Mouse (Mus musculus) myocyte (in vitro differentiated cells): ENCODE measurements around the gene Dnajc30. TPM values are rescaled to one million over a fixed set of nuclear protein-coding genes. Genes with fewer than 3 reads are reported as not detected.

Source experiments
- H3K27me3 ChIP-seq: one replicate; pipeline ENCODE4 v1.6.1; 2011; ENCODE audit not compliant: control insufficient read depth, insufficient read depth, insufficient read length
- H3K36me3 ChIP-seq: one replicate; pipeline ENCODE4 v1.6.1; 2011; ENCODE audit not compliant: control insufficient read depth, insufficient read depth
- H3K4me2 ChIP-seq: one replicate; pipeline ENCODE4 v1.6.1; 2011; ENCODE audit warnings: low read depth, control low read depth
- H3K4me3 ChIP-seq: one replicate; pipeline ENCODE4 v1.5.1; 2011; ENCODE audit warnings: mild to moderate bottlenecking, control low read depth, moderate library complexity
- H3K79me2 ChIP-seq: one replicate; pipeline ENCODE4 v1.6.1; 2011; ENCODE audit not compliant: control insufficient read depth, insufficient read depth
- H3ac ChIP-seq: one replicate; pipeline ENCODE4 v1.6.1; 2011; ENCODE audit not compliant: control insufficient read depth, insufficient read length
- CEBPB ChIP-seq: IDR thresholded peaks from 2 replicates; pipeline ENCODE4 v1.6.1; 2011; ENCODE audit warnings: mild to moderate bottlenecking, moderate library complexity; ENCODE audit not compliant: poor library complexity, insufficient read depth, severe bottlenecking
- E2F4 ChIP-seq: IDR thresholded peaks from one replicate; pipeline ENCODE4 v1.6.1; 2011; ENCODE audit warnings: mild to moderate bottlenecking, control low read depth, moderate library complexity; ENCODE audit not compliant: insufficient read depth
- MAX ChIP-seq: IDR thresholded peaks from one replicate; pipeline ENCODE4 v1.6.1; 2011; ENCODE audit warnings: low read depth, mild to moderate bottlenecking, control low read depth
- MYOD1 ChIP-seq, 3 experiments: IDR thresholded peaks; one replicate each; pipeline ENCODE4 v1.6.1; 2011; ENCODE audit warnings: control low read depth in 2 of 3, low read depth in 2 of 3, mild to moderate bottlenecking in 2 of 3, moderate library complexity in 1 of 3; ENCODE audit not compliant: insufficient read length in 2 of 3, control insufficient read depth in 1 of 3
- MYOG ChIP-seq, 3 experiments: IDR thresholded peaks; one replicate each; pipeline ENCODE4 v1.6.1; 2011; ENCODE audit warnings: control low read depth in 2 of 3, low read depth in 2 of 3, mild to moderate bottlenecking in 2 of 3; ENCODE audit not compliant: insufficient read length in 2 of 3, control insufficient read depth in 1 of 3, insufficient read depth in 1 of 3
- POLR2A ChIP-seq: IDR thresholded peaks from one replicate; pipeline ENCODE4 v1.6.1; 2011; ENCODE audit warnings: low read depth, mild to moderate bottlenecking, control low read depth, moderate library complexity; ENCODE audit not compliant: insufficient read length
- POLR2AphosphoS2 ChIP-seq: IDR thresholded peaks from one replicate; pipeline ENCODE4 v1.6.1; 2011; ENCODE audit warnings: low read depth, control low read depth; ENCODE audit not compliant: insufficient read length
- REST ChIP-seq: IDR thresholded peaks from one replicate; pipeline ENCODE4 v1.6.1; 2011; ENCODE audit warnings: mild to moderate bottlenecking, control low read depth, moderate library complexity; ENCODE audit not compliant: insufficient read depth, insufficient read length
- SRF ChIP-seq: IDR thresholded peaks from one replicate; pipeline ENCODE4 v1.6.1; 2011; ENCODE audit warnings: low read depth; ENCODE audit not compliant: control insufficient read depth, insufficient read length
- TCF12 ChIP-seq: IDR thresholded peaks from one replicate; pipeline ENCODE4 v1.6.1; 2011; ENCODE audit warnings: mild to moderate bottlenecking, control low read depth; ENCODE audit not compliant: poor library complexity, insufficient read depth, severe bottlenecking
- TCF3 ChIP-seq: IDR thresholded peaks from one replicate; pipeline ENCODE4 v1.6.1; 2011; ENCODE audit warnings: low read depth, control low read depth; ENCODE audit not compliant: insufficient read length
- USF1 ChIP-seq: IDR thresholded peaks from one replicate; pipeline ENCODE4 v1.6.1; 2011; ENCODE audit warnings: low read depth, mild to moderate bottlenecking, control low read depth, moderate library complexity
- polyA plus RNA-seq: library from polyadenylated mRNA; unstranded; fragments of >200 nt; fragmentation: generic; extraction: Trizol; gene quantifications from one replicate; pipeline ENCODE4 v1.2.1, GENCODE M21; 2012; ENCODE audit warnings: missing spikeins

The Dnajc30 gene
- polyA plus RNA-seq, 1 experiment, result 31.6 TPM

DNA sequence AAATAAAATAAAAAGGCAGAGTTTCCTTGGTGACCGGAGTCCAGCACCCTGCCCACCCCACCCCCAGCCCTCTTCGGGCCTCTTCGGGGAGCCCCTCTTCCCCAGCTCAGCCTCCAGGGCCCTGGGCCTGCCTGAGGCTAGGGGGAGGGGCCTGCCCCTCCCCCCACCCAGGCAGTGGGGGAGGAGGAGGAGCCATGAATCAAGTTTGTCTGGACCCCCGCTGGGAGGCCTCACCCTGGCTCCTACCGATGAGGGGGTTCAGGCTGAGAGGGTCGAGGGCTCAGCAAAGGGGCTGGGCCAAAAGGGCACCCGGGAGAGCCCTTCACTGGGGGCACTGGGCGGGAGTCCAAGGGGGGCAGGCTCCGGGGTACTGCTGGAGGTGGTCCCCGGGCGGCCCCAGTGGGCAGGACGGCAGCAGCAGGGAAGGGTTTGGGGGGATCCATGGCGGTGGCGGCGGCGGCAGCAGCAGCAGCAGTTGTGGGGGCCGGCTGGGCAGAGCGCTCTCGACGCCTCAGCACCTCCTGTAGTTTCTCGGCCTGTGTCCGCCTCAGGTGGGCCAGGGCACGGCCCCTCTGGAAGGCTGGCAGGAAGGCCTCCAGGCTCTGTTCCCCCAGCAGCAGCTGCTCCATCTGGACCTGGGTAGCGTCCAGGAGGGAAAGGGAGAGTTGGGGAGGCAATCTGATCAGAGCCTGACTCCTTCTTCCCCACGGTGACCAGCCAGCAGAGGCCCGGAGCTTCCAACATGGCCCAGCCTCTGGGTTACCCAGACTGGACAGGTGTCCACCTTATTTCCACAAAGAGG, 9.5 kb downstream of the Dnajc30 start:
- TF ChIP-seq TCF12 (no peak), MYOD1 (IDR thresholded peaks at IDR 0.05; ENCODE audit: control insufficient read depth in 1 of 3, insufficient read length in 2 of 3, low read depth in 2 of 3) (no peak), REST (no peak), POLR2AphosphoS2 (no peak), MYOG (IDR thresholded peaks at IDR 0.05; ENCODE audit: control insufficient read depth in 1 of 3, insufficient read depth in 1 of 3, insufficient read length in 2 of 3, low read depth in 2 of 3) (no peak), MAX (no peak), CEBPB (no peak), USF1 (no peak), SRF (no peak), E2F4 (no peak), TCF3 (no peak), POLR2A (no peak)
- no peaks in the 10 kb centered on the region for H3K79me2 ChIP-seq
- H3K36me3 ChIP-seq, result no peaks in the 10 kb centered on the region
- no peak overlapping the region for H3ac ChIP-seq
- no peak overlapping the region for H3K4me2 ChIP-seq
- H3K27me3 ChIP-seq, result no peaks in the 10 kb centered on the region
- H3K4me3 ChIP-seq, result no peak overlapping the region

DNA sequence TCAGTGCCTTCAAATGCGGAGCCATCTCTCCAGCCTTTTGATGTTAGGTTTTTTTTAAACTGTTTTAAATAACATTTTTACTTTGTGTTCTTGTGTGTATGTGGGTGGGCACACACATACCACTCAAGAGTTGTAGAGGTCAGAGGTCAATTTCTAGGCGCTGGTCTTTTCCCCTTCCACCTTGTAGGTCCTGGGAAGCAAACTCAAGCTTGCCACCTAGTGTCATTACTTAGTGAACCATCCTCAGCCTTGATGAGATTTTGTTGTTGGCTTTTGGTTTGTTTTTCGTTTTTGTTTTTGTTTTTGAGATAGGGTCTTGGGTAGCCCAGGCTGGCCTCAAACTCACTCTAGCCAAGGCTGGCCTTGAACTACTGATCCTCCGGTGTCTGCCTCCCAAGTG, 11.7 kb downstream of the Dnajc30 start:
- Histone ChIP-seq H3K79me2 (no peaks in the 10 kb centered on the region), H3K4me3 (no peak overlapping the region), H3K4me2 (no peak overlapping the region), H3ac (no peak overlapping the region), H3K36me3 (no peaks in the 10 kb centered on the region), H3K27me3 (peaks cover 4% of the 10 kb centered on the region)
- TF ChIP-seq USF1 (no peak), MYOG (IDR thresholded peaks at IDR 0.05; ENCODE audit: control insufficient read depth in 1 of 3, insufficient read depth in 1 of 3, insufficient read length in 2 of 3, low read depth in 2 of 3) (no peak), REST (no peak), MAX (no peak), E2F4 (no peak), SRF (no peak)

DNA sequence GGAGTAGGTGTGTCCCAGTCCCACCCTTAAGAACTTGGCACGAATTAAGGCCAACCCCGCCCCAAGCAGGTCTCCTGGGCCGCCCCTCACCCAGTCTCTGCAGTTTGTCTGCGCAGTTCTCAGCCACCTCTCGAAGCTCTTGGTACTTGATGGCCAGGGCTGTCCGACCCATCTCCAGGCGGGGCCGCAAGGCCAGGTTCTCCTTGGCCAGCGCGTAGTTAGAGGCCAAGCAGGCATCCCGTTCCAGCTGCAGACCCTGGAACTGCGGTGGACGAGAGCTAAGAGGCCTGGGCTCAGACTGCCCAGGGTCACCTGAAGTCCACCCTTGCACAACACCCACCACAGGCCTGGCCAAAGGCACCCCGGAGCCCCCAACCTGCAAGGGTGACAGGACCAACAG, 12.4 kb downstream of the Dnajc30 start:
- peak overlapping the region; percentile 28 for H3K4me3 ChIP-seq
- no peak for TF ChIP-seq MYOG (IDR thresholded peaks at IDR 0.05; ENCODE audit: control insufficient read depth in 1 of 3, insufficient read depth in 1 of 3, insufficient read length in 2 of 3, low read depth in 2 of 3)
- no peak for TF ChIP-seq E2F4
- no peak for TF ChIP-seq MAX
- TF ChIP-seq MYOD1 (IDR thresholded peaks at IDR 0.05; ENCODE audit: control insufficient read depth in 1 of 3, insufficient read length in 2 of 3, low read depth in 2 of 3), result no peak
- no peak for TF ChIP-seq POLR2AphosphoS2
- TF ChIP-seq USF1, result no peak
- TF ChIP-seq TCF3, result no peak
- TF ChIP-seq POLR2A, result no peak
- no peak for TF ChIP-seq REST
- TF ChIP-seq SRF, result no peak
- H3ac ChIP-seq, result no peak overlapping the region
- H3K27me3 ChIP-seq, result peaks cover 7% of the 10 kb centered on the region
- no peaks in the 10 kb centered on the region for H3K36me3 ChIP-seq
- no peak overlapping the region for H3K4me2 ChIP-seq
- no peaks in the 10 kb centered on the region for H3K79me2 ChIP-seq

DNA sequence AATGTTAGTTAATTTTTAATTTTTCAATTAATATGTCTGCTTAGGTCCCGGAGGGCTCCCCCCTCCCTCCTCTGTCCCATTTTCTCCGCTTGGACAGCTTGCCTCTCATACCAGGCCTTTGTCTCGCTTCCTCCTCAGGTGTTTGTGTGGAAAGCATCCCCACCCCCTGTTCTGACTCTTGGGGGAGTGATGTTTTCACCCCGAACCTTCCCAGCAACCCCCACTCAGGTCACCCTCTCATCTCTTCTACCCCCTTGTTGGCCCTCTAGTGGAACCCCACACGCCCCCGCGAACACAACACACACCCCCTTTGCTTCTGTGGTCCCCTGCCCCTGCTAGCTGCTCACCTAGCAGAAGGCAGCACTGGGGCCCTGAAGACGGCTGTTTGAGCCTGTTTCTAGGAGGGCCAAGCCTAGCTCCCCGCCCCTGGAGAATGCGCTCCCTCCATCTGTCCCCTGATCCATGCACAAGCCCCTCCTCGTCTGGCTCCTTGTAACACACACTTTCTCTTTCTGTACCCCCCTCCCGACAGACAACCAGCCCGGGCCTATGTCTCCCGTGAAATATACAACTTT, 13.0 kb downstream of the Dnajc30 start:
- TF ChIP-seq USF1, result no peak
- no peak for TF ChIP-seq MAX
- TF ChIP-seq REST, result no peak
- no peak for TF ChIP-seq POLR2AphosphoS2
- TF ChIP-seq CEBPB, result no peak
- no peak for TF ChIP-seq E2F4
- no peak for TF ChIP-seq MYOG (IDR thresholded peaks at IDR 0.05; ENCODE audit: control insufficient read depth in 1 of 3, insufficient read depth in 1 of 3, insufficient read length in 2 of 3, low read depth in 2 of 3)
- no peak for TF ChIP-seq MYOD1 (IDR thresholded peaks at IDR 0.05; ENCODE audit: control insufficient read depth in 1 of 3, insufficient read length in 2 of 3, low read depth in 2 of 3)
- no peak for TF ChIP-seq SRF
- TF ChIP-seq TCF12, result no peak
- peak overlapping the region; percentile 28 for H3K4me3 ChIP-seq
- peaks cover 13% of the 10 kb centered on the region for H3K27me3 ChIP-seq
- H3ac ChIP-seq, result peak overlapping the region; percentile 74
- H3K4me2 ChIP-seq, result peak overlapping the region; percentile 69
- H3K79me2 ChIP-seq, result no peaks in the 10 kb centered on the region
- no peaks in the 10 kb centered on the region for H3K36me3 ChIP-seq
